Mouse (Mus musculus) embryonic facial prominence, embryonic 14.5 days (tissue): ENCODE results near the gene Afap1. TPM values are rescaled to one million over a fixed set of nuclear protein-coding genes. Genes with fewer than 3 reads are reported as not detected.
A peak's percentile ranks its signal among the peaks of the same experiment; 100 is the strongest.

Experiments
- ATAC-seq: fragments of 200-750 bp; cut with Nextera tagmentation; 2 replicates; pipeline ENCODE4 v1.8.0; 2017; ENCODE audit warnings: low read depth, moderate number of reproducible peaks, moderate TSS enrichment
- DNase-seq: peaks from one replicate; pipeline ENCODE4 v3.0.0-alpha.2; 2015; ENCODE audit warnings: low spot score
- H3K27ac ChIP-seq: fragments of 300-500 bp; sonication (generic); replicated peaks from 2 replicates; pipeline ENCODE4 v1.5.1; 2014; ENCODE audit warnings: low read depth, mild to moderate bottlenecking, low read length, moderate library complexity
- H3K27me3 ChIP-seq: fragments of 300-500 bp; sonication (generic); replicated peaks from 2 replicates; pipeline ENCODE4 v1.6.1; 2014; ENCODE audit warnings: low read length; ENCODE audit not compliant: control insufficient read depth, insufficient read depth
- H3K36me3 ChIP-seq: fragments of 300-500 bp; sonication (generic); 2 replicates; pipeline ENCODE4 v1.6.1; 2014; ENCODE audit warnings: low read length, mixed read lengths; ENCODE audit not compliant: control insufficient read depth, insufficient read depth
- H3K4me1 ChIP-seq: fragments of 300-500 bp; sonication (generic); 2 replicates; pipeline ENCODE4 v1.6.1; 2014; ENCODE audit warnings: antibody characterized with exemption, low read length; ENCODE audit not compliant: control insufficient read depth, insufficient read depth
- H3K4me2 ChIP-seq: fragments of 300-500 bp; sonication (generic); 2 replicates; pipeline ENCODE4 v1.6.1; 2014; ENCODE audit warnings: low read depth, mild to moderate bottlenecking, low read length, moderate library complexity, mixed read lengths
- H3K4me3 ChIP-seq: fragments of 300-500 bp; sonication (generic); 2 replicates; pipeline ENCODE4 v1.5.1; 2014; ENCODE audit warnings: low read depth, mild to moderate bottlenecking, low read length
- H3K9ac ChIP-seq: fragments of 300-500 bp; sonication (generic); 2 replicates; pipeline ENCODE4 v1.6.1; 2014; ENCODE audit warnings: low read depth, mild to moderate bottlenecking, low read length, moderate library complexity, mixed read lengths
- H3K9me3 ChIP-seq: fragments of 300-500 bp; sonication (generic); 2 replicates; pipeline ENCODE4 v1.6.1; 2016; ENCODE audit warnings: low read length; ENCODE audit not compliant: control insufficient read depth
- WGBS: fragments of 180-500 bp; shearing (Covaris S2); extraction: QIAGEN DNeasy Blood & Tissue Kit; methylation state at CpG from one replicate; pipeline ENCODE4 v1.1.7; 2014; 5-methylcytosine and 5-hydroxymethylcytosine counted together
- polyA plus RNA-seq: library from polyadenylated mRNA; unstranded; fragments of >200 nt; fragmentation: Nextera tagmentation; extraction: Ambion mirVana; gene quantifications from 2 replicates; pipeline ENCODE4 v1.2.1, GENCODE M21; 2014

Gene Afap1
- polyA plus RNA-seq, 1 experiment from 2014 or later, result 28.0 TPM

GRCm38 (mm10) chr5:35873382-35873781 lies 19.7 kb upstream of the Afap1 start:
- ATAC-seq (peak; percentile 16; the same call in 1 of the 2 replicates), DNase-seq (no peak)
- H3K36me3 ChIP-seq, result no peaks in the 10 kb centered on the region
- no peak overlapping the region for H3K27ac ChIP-seq
- no peak overlapping the region for H3K4me2 ChIP-seq
- no peaks in the 10 kb centered on the region for H3K27me3 ChIP-seq
- no peaks in the 10 kb centered on the region for H3K9me3 ChIP-seq
- WGBS, result 31% methylated on average over 4 of the region's 4 CpGs
- no peak overlapping the region for H3K4me3 ChIP-seq
- no peak overlapping the region for H3K9ac ChIP-seq
- no peaks in the 10 kb centered on the region for H3K4me1 ChIP-seq

- ATAC-seq (no peak), DNase-seq (no peak)
- Histone ChIP-seq H3K9ac (no peak overlapping the region), H3K4me1 (no peaks in the 10 kb centered on the region), H3K4me2 (no peak overlapping the region), H3K27me3 (no peaks in the 10 kb centered on the region), H3K27ac (no peak overlapping the region), H3K36me3 (no peaks in the 10 kb centered on the region), H3K9me3 (no peaks in the 10 kb centered on the region), H3K4me3 (no peak overlapping the region)
- 88% methylated on average over 5 of the region's 5 CpGs for WGBS
Observed at GRCm38 (mm10) chr5:35876236-35876635, 16.9 kb upstream of the Afap1 start.

GRCm38 (mm10) chr5:35879199-35879598 lies 13.9 kb upstream of the Afap1 start:
- Histone ChIP-seq H3K9ac (no peak overlapping the region), H3K4me1 (no peaks in the 10 kb centered on the region), H3K27ac (no peak overlapping the region), H3K4me3 (no peak overlapping the region), H3K9me3 (no peaks in the 10 kb centered on the region), H3K4me2 (no peak overlapping the region), H3K36me3 (no peaks in the 10 kb centered on the region), H3K27me3 (no peaks in the 10 kb centered on the region)
- 0 out of 2 replicates have a peak, but pooled peaks have one; percentile 54 for ATAC-seq
- DNase-seq, result peak; percentile 37
- WGBS, result 86% methylated on average over 8 of the region's 8 CpGs

- Histone ChIP-seq H3K9me3 (no peaks in the 10 kb centered on the region), H3K27ac (no peak overlapping the region), H3K36me3 (no peaks in the 10 kb centered on the region), H3K4me2 (no peak overlapping the region), H3K4me1 (no peaks in the 10 kb centered on the region), H3K27me3 (no peaks in the 10 kb centered on the region), H3K9ac (no peak overlapping the region), H3K4me3 (no peak overlapping the region)
- no peak for ATAC-seq
- no peak for DNase-seq
- WGBS, result 52% methylated on average over 9 of the region's 9 CpGs
Observed at GRCm38 (mm10) chr5:35882391-35882790, 10.7 kb upstream of the Afap1 start.

- H3K27me3 ChIP-seq, result no peaks in the 10 kb centered on the region
- 0 out of 2 replicates have a peak overlapping the region, but pooled peaks have one; percentile 2 for H3K4me2 ChIP-seq
- 36% methylated on average over 11 of the region's 11 CpGs for WGBS
- no peak overlapping the region for H3K9ac ChIP-seq
- H3K36me3 ChIP-seq, result no peaks in the 10 kb centered on the region
- no peak for ATAC-seq
- H3K9me3 ChIP-seq, result no peaks in the 10 kb centered on the region
- H3K4me1 ChIP-seq, result no peaks in the 10 kb centered on the region
- no peak overlapping the region for H3K4me3 ChIP-seq
- H3K27ac ChIP-seq, result no peak overlapping the region
- no peak for DNase-seq
Observed at GRCm38 (mm10) chr5:35884262-35884661, 8.9 kb upstream of the Afap1 start.

GRCm38 (mm10) chr5:35884689-35885088 lies 8.4 kb upstream of the Afap1 start:
- no peak overlapping the region for H3K4me3 ChIP-seq
- H3K36me3 ChIP-seq, result no peaks in the 10 kb centered on the region
- 80% methylated on average over 5 of the region's 5 CpGs for WGBS
- no peak overlapping the region for H3K4me2 ChIP-seq
- H3K4me1 ChIP-seq, result no peaks in the 10 kb centered on the region
- no peaks in the 10 kb centered on the region for H3K9me3 ChIP-seq
- no peak for DNase-seq
- no peak for ATAC-seq
- no peak overlapping the region for H3K9ac ChIP-seq
- H3K27me3 ChIP-seq, result no peaks in the 10 kb centered on the region
- no peak overlapping the region for H3K27ac ChIP-seq

GRCm38 (mm10) chr5:35888959-35889358 lies 4.2 kb upstream of the Afap1 start:
- Histone ChIP-seq H3K27me3 (no peaks in the 10 kb centered on the region), H3K27ac (no peak overlapping the region), H3K4me1 (0 out of 2 replicates have a peak, but pooled peaks cover 5% of the 10 kb centered on the region), H3K9ac (no peak overlapping the region), H3K4me2 (no peak overlapping the region), H3K4me3 (no peak overlapping the region), H3K9me3 (no peaks in the 10 kb centered on the region), H3K36me3 (no peaks in the 10 kb centered on the region)
- peak; percentile 47 for DNase-seq
- ATAC-seq, result no peak
- 58% methylated on average over 9 of the region's 9 CpGs for WGBS

- H3K4me2 ChIP-seq, result no peak overlapping the region
- H3K36me3 ChIP-seq, result no peaks in the 10 kb centered on the region
- no peaks in the 10 kb centered on the region for H3K9me3 ChIP-seq
- ATAC-seq (no peak), DNase-seq (peak; percentile 70)
- H3K4me3 ChIP-seq, result no peak overlapping the region
- 0 out of 2 replicates have a peak, but pooled peaks cover 5% of the 10 kb centered on the region for H3K4me1 ChIP-seq
- WGBS, result 43% methylated on average over 2 of the region's 2 CpGs
- no peak overlapping the region for H3K27ac ChIP-seq
- H3K27me3 ChIP-seq, result no peaks in the 10 kb centered on the region
- H3K9ac ChIP-seq, result no peak overlapping the region
Observed at GRCm38 (mm10) chr5:35889641-35890040, 3.5 kb upstream of the Afap1 start.

GRCm38 (mm10) chr5:35890985-35891730 lies 2.0 kb upstream of the Afap1 start:
- H3K27me3 ChIP-seq, result no peaks in the 10 kb centered on the region
- no peak for DNase-seq
- H3K4me2 ChIP-seq, result no peak overlapping the region
- no peaks in the 10 kb centered on the region for H3K36me3 ChIP-seq
- no peak overlapping the region for H3K27ac ChIP-seq
- no peak overlapping the region for H3K4me3 ChIP-seq
- H3K9me3 ChIP-seq, result no peaks in the 10 kb centered on the region
- no peak overlapping the region for H3K9ac ChIP-seq
- WGBS, result 87% methylated on average over 13 of the region's 13 CpGs
- ATAC-seq, result no peak
- H3K4me1 ChIP-seq, result peaks cover 20% of the 10 kb centered on the region
